Mouse (Mus musculus) heart, embryonic 16.5 days (tissue): Measurements from ENCODE around the gene Maf. TPM values are rescaled to one million over a fixed set of nuclear protein-coding genes. Genes with fewer than 3 reads are reported as not detected.

Experiments used
- ATAC-seq: fragments of 200-750 bp; cut with Nextera tagmentation; replicated peaks from 2 replicates; pipeline ENCODE4 v1.8.0; 2017; ENCODE audit warnings: moderate number of reproducible peaks; ENCODE audit not compliant: insufficient read depth, low FRiP score; ENCODE audit errors: extremely low read depth
- H3K27ac ChIP-seq: fragments of 300-500 bp; sonication (generic); 2 replicates; pipeline ENCODE4 v1.5.1; 2014; ENCODE audit warnings: mild to moderate bottlenecking, low read length, control low read depth, moderate library complexity
- H3K27me3 ChIP-seq: fragments of 300-500 bp; sonication (generic); 2 replicates; pipeline ENCODE4 v1.6.1; 2014; ENCODE audit warnings: low read length, mixed read lengths; ENCODE audit not compliant: control insufficient read depth, insufficient read depth
- H3K36me3 ChIP-seq: fragments of 300-500 bp; sonication (generic); 2 replicates; pipeline ENCODE4 v1.6.1; 2014; ENCODE audit not compliant: control insufficient read depth, insufficient read depth
- H3K4me1 ChIP-seq: fragments of 300-500 bp; sonication (generic); 2 replicates; pipeline ENCODE4 v1.6.1; 2014; ENCODE audit warnings: low read length, mixed read lengths; ENCODE audit not compliant: control insufficient read depth, insufficient read depth
- H3K4me2 ChIP-seq: fragments of 300-500 bp; sonication (generic); 2 replicates; pipeline ENCODE4 v1.6.1; 2014; ENCODE audit warnings: low read depth, mild to moderate bottlenecking, control low read depth, low read length
- H3K4me3 ChIP-seq: fragments of 300-500 bp; sonication (generic); 2 replicates; pipeline ENCODE4 v1.5.1; 2014; ENCODE audit warnings: mild to moderate bottlenecking, control low read depth, low read length
- H3K9ac ChIP-seq: fragments of 300-500 bp; sonication (generic); 2 replicates; pipeline ENCODE4 v1.6.1; 2014; ENCODE audit warnings: low read length, control low read depth
- H3K9me3 ChIP-seq: fragments of 300-500 bp; sonication (generic); replicated peaks from 2 replicates; pipeline ENCODE4 v1.6.1; 2016; ENCODE audit warnings: low read length; ENCODE audit not compliant: control insufficient read depth
- WGBS: fragments of 180-500 bp; shearing (Covaris S2); extraction: QIAGEN DNeasy Blood & Tissue Kit; methylation state at CpG from one replicate; pipeline ENCODE4 v1.1.7; 2014; 5-methylcytosine and 5-hydroxymethylcytosine counted together
- polyA plus RNA-seq: library from polyadenylated mRNA; unstranded; fragments of >200 nt; fragmentation: Nextera tagmentation; extraction: Ambion mirVana; gene quantifications from 2 replicates; pipeline ENCODE4 v1.2.1, GENCODE M21; 2015

Maf gene
- polyA plus RNA-seq, 1 experiment from 2014 or later: 3.2 TPM

DNA sequence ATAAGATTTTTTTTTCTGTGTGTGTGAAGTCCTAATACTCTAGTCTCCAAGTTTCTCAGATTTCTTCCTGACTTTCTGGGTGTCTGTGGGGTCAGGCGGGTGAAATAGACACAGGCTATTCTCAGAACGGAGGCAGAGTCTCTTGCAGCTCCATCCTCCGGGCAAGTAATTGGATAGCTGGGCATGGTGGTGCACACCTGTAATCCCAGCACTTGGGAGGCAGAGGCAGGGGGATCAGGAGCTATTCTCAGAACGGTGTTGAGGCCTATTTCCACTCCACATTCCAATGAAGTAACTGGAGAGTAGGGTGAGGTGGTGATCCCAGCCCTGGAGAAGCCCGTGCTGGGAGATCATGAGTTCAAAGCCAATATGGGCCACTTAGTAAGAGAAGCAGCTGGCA, 67.6 kb downstream of the Maf start:
- no peak overlapping the region for H3K27ac ChIP-seq
- H3K9me3 ChIP-seq: no peaks in the 10 kb centered on the region
- no peak overlapping the region for H3K4me3 ChIP-seq
- H3K36me3 ChIP-seq: no peaks in the 10 kb centered on the region
- no peak overlapping the region for H3K4me2 ChIP-seq
- ATAC-seq: no peak
- H3K9ac ChIP-seq: no peak overlapping the region
- no peaks in the 10 kb centered on the region for H3K27me3 ChIP-seq
- no peaks in the 10 kb centered on the region for H3K4me1 ChIP-seq
- 74% methylated on average over 5 of the region's 5 CpGs for WGBS

- no peak for ATAC-seq
- 79% methylated on average over 6 of the region's 6 CpGs for WGBS
- H3K4me2 ChIP-seq: no peak overlapping the region
- H3K9ac ChIP-seq: no peak overlapping the region
- no peaks in the 10 kb centered on the region for H3K9me3 ChIP-seq
- H3K4me3 ChIP-seq: no peak overlapping the region
- no peak overlapping the region for H3K27ac ChIP-seq
- no peaks in the 10 kb centered on the region for H3K27me3 ChIP-seq
- H3K4me1 ChIP-seq: no peaks in the 10 kb centered on the region
- H3K36me3 ChIP-seq: no peaks in the 10 kb centered on the region
These were observed 70.8 kb downstream of the Maf start for GRCm38 (mm10) chr8:115636751-115637150.
